Mouse (Mus musculus) urinary bladder, postnatal 36 days (tissue): ENCODE results near the gene Krt2.

Experiments used
- DNase-seq, 2 experiments: peaks; one replicate each; pipeline ENCODE4 v3.0.0; 2022; ENCODE audit warnings: low spot score in 2 of 2, mixed read lengths in 1 of 2

Krt2 gene

GRCm38 (mm10) chr15:101772080-101772710 is 45.8 kb downstream of the Krt2 start:
- DNase-seq, result peak; percentile 28 to 37

- peak; percentile 19 to 31 for DNase-seq
These were observed 47.7 kb downstream of the Krt2 start for GRCm38 (mm10) chr15:101770226-101770625.
